In the genomic region with DNA sequence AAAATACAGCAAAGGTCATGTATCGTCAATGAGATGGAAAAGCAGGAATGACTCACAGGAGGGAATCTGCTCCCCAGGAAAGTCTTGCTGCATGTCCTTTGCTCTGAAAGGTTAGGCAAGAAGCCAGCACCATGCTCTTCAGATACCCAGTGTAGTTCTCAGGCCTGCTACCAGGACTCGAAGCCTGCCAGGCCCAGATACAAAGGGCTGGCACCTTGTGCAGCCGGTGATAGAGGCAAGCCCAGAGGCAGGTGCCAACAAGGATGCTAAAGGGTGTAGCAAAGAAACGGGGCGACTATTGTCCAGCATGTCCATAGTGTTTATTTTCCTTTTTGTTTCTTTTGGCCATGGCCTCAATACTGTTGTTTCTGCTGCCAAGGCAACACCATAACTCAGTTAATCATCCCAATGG, we compare ENCODE assay signal across 15 mouse cellular contexts. TPM values are rescaled to one million over a fixed set of nuclear protein-coding genes. Genes with fewer than 3 reads are reported as not detected.
DNase-seq lines count a peak whose midpoint lies in the region; ATAC-seq and TF ChIP-seq lines count a peak whose summit lies in the region.
"Had no signal": no experiment of that assay in that cellular context is flagged by ENCODE, and none has a peak within 500 bp of the region (broad histone marks: within the 10 kb centered on the region; RNA-seq: fewer than 3 reads in every experiment).

No protein-coding gene starts in this region.

- H3K36me3 ChIP-seq in forebrain, embryonic 16.5 days (ENCODE audit: control insufficient read depth, insufficient read depth): no peaks in the 10 kb centered on the region
- H3K36me3 ChIP-seq in forebrain, postnatal 0 days (ENCODE audit: insufficient read depth): no peaks in the 10 kb centered on the region
- H3K36me3 ChIP-seq in midbrain, postnatal 0 days (ENCODE audit: insufficient read depth, low read length): no peaks in the 10 kb centered on the region
- no peaks in the 10 kb centered on the region for H3K36me3 ChIP-seq in midbrain, embryonic 10.5 days
- H3K36me3 ChIP-seq: hindbrain, embryonic 15.5 days; kidney, embryonic 15.5 days had no signal

- no peak overlapping the region for H3K4me2 ChIP-seq in forebrain, embryonic 16.5 days (ENCODE audit: low read length)
- H3K4me2 ChIP-seq in forebrain, postnatal 0 days (ENCODE audit: low read depth): no peak overlapping the region
- no peak overlapping the region for H3K4me2 ChIP-seq in midbrain, postnatal 0 days (ENCODE audit: low read depth, low read length, poor library complexity, severe bottlenecking)
- H3K4me2 ChIP-seq: heart, embryonic 11.5 days; hindbrain, embryonic 15.5 days; kidney, embryonic 15.5 days; liver, embryonic 11.5 days had no signal

- WGBS in forebrain, embryonic 16.5 days: 43% methylated on average over 5 of the region's 5 CpGs
- WGBS in forebrain, postnatal 0 days: 47% methylated on average over 5 of the region's 5 CpGs
- WGBS in midbrain, postnatal 0 days: 61% methylated on average over 5 of the region's 5 CpGs
- WGBS in midbrain, embryonic 10.5 days: 84% methylated on average over 5 of the region's 5 CpGs

- no peak overlapping the region for H3K27ac ChIP-seq in forebrain, embryonic 16.5 days (ENCODE audit: low read length)
- no peak overlapping the region for H3K27ac ChIP-seq in forebrain, postnatal 0 days (ENCODE audit: low read depth, low read length)
- no peak overlapping the region for H3K27ac ChIP-seq in midbrain, postnatal 0 days (ENCODE audit: low read depth, low read length)
- H3K27ac ChIP-seq in midbrain, embryonic 10.5 days (replicated peaks): no peak overlapping the region
- H3K27ac ChIP-seq: hindbrain, embryonic 15.5 days; kidney, embryonic 15.5 days had no signal

- H3K27me3 ChIP-seq in forebrain, embryonic 16.5 days (replicated peaks; ENCODE audit: control insufficient read depth, insufficient read depth, low read length): no peaks in the 10 kb centered on the region
- no peaks in the 10 kb centered on the region for H3K27me3 ChIP-seq in forebrain, postnatal 0 days (ENCODE audit: insufficient read depth, low read length)
- no peaks in the 10 kb centered on the region for H3K27me3 ChIP-seq in midbrain, postnatal 0 days (ENCODE audit: insufficient read depth, low read length)
- H3K27me3 ChIP-seq in midbrain, embryonic 10.5 days (ENCODE audit: low read depth, poor library complexity, severe bottlenecking): peaks cover 4% of the 10 kb centered on the region; the same call in 1 of the 2 replicates
- H3K27me3 ChIP-seq: CH12.LX; hindbrain, embryonic 15.5 days; kidney, embryonic 15.5 days had no signal

- no peak for DNase-seq in forebrain, postnatal 0 days
- peak; percentile 41 for DNase-seq in midbrain, postnatal 0 days (ENCODE audit: low spot score)
- DNase-seq in midbrain, embryonic 10.5 days (ENCODE audit: low spot score): no peak
- DNase-seq in adipocyte (ENCODE audit: low spot score): peak; percentile 60
- no peak for DNase-seq in heart, postnatal 14 days
- DNase-seq: gastrocnemius, postnatal 25 days; right cerebral cortex, postnatal 14 days; thymus, postnatal 36 days had no signal

- intact Hi-C loops in heart, postnatal 14 days (cut with DNase I): no loop called here

- 0 out of 2 replicates have a peak, but pooled peaks have one; percentile 52 for ATAC-seq in forebrain, embryonic 16.5 days
- ATAC-seq in forebrain, postnatal 0 days: no peak
- ATAC-seq in midbrain, postnatal 0 days (ENCODE audit: low FRiP score): no peak
- peak; percentile 86 for ATAC-seq in erythroid progenitor cell, adult 5-6 weeks (replicated peaks; ENCODE audit: low FRiP score, poor library complexity, severe bottlenecking)

- no peak for TF ChIP-seq CTCF in forebrain, postnatal 0 days (IDR thresholded peaks at IDR 0.05; ENCODE audit: low read depth)
- TF ChIP-seq CTCF in midbrain, postnatal 0 days (IDR thresholded peaks at IDR 0.05): no peak

- no peaks in the 10 kb centered on the region for H3K9me3 ChIP-seq in forebrain, embryonic 16.5 days (ENCODE audit: control insufficient read depth, low read length)
- H3K9me3 ChIP-seq in forebrain, postnatal 0 days (ENCODE audit: low read length): no peaks in the 10 kb centered on the region
- no peaks in the 10 kb centered on the region for H3K9me3 ChIP-seq in midbrain, postnatal 0 days (ENCODE audit: low read length)
- H3K9me3 ChIP-seq in midbrain, embryonic 10.5 days (replicated peaks): no peaks in the 10 kb centered on the region
- H3K9me3 ChIP-seq: hindbrain, embryonic 15.5 days; kidney, embryonic 15.5 days had no signal

- no peak overlapping the region for H3K9ac ChIP-seq in forebrain, embryonic 16.5 days (replicated peaks; ENCODE audit: low read depth, low read length)
- H3K9ac ChIP-seq in forebrain, postnatal 0 days: no peak overlapping the region
- no peak overlapping the region for H3K9ac ChIP-seq in midbrain, postnatal 0 days (replicated peaks; ENCODE audit: low read length, poor library complexity, severe bottlenecking)
- H3K9ac ChIP-seq: hindbrain, embryonic 15.5 days; kidney, embryonic 15.5 days had no signal

- H3K4me1 ChIP-seq in forebrain, embryonic 16.5 days (replicated peaks; ENCODE audit: control insufficient read depth, insufficient read depth, low read length): peaks cover 7% of the 10 kb centered on the region; the same call in 1 of the 2 replicates
- no peaks in the 10 kb centered on the region for H3K4me1 ChIP-seq in forebrain, postnatal 0 days (ENCODE audit: insufficient read depth)
- H3K4me1 ChIP-seq in midbrain, postnatal 0 days (ENCODE audit: insufficient read depth, low read length): 0 out of 2 replicates have a peak, but pooled peaks cover 3% of the 10 kb centered on the region
- peaks cover 13% of the 10 kb centered on the region for H3K4me1 ChIP-seq in midbrain, embryonic 10.5 days

- no peak overlapping the region for H3K4me3 ChIP-seq in forebrain, embryonic 16.5 days (replicated peaks; ENCODE audit: low read length)
- no peak overlapping the region for H3K4me3 ChIP-seq in forebrain, postnatal 0 days (ENCODE audit: low read depth, low read length)
- no peak overlapping the region for H3K4me3 ChIP-seq in midbrain, postnatal 0 days (ENCODE audit: low read depth, low read length)
- no peak overlapping the region for H3K4me3 ChIP-seq in midbrain, embryonic 10.5 days
- H3K4me3 ChIP-seq: hindbrain, embryonic 15.5 days; kidney, embryonic 15.5 days had no signal

RNA-seq across cellular contexts. Expression of gene Shc4, which starts 17.4 kb away (rescaled TPM):
- polyA plus RNA-seq in forebrain, embryonic 16.5 days (2015; fragmentation: Nextera tagmentation; extraction: Ambion mirVana): 1.5 and 2.0 TPM in 2 replicates
- total RNA-seq in forebrain, postnatal 0 days (2014; rRNA removed): 4.3 and 6.8 TPM in 2 replicates
- polyA plus RNA-seq in forebrain, postnatal 0 days (2015; fragmentation: Nextera tagmentation; extraction: Ambion mirVana): 0.79 and 2.5 TPM in 2 replicates
- total RNA-seq in midbrain, postnatal 0 days (2014; rRNA removed): 6.7 and 9.1 TPM in 2 replicates
- 2.5 and 2.8 TPM in 2 replicates for polyA plus RNA-seq in midbrain, postnatal 0 days (2015; fragmentation: Nextera tagmentation; extraction: Ambion mirVana)
- polyA plus RNA-seq in midbrain, embryonic 10.5 days (2016; fragmentation: Nextera tagmentation; extraction: Ambion mirVana): 1.3 TPM in 2 replicates
- not detected in 2 replicates for total RNA-seq in erythroid progenitor cell, adult 5-6 weeks (2015; ENCODE audit: low replicate concordance)
- total RNA-seq in erythroid progenitor cell, adult 5-6 weeks (2017; ENCODE audit: low replicate concordance): 0.15 and 3.3 TPM in 2 replicates
- total RNA-seq in heart, postnatal 14 days (2021): under 1 TPM; 0.34 to 0.72 TPM

RNA-seq across cellular contexts. Expression of gene Eid1, which starts 33.6 kb away (rescaled TPM):
- polyA plus RNA-seq in forebrain, embryonic 16.5 days (2015; fragmentation: Nextera tagmentation; extraction: Ambion mirVana): 317 and 327 TPM in 2 replicates
- 575 and 636 TPM in 2 replicates for total RNA-seq in forebrain, postnatal 0 days (2014; rRNA removed)
- polyA plus RNA-seq in forebrain, postnatal 0 days (2015; fragmentation: Nextera tagmentation; extraction: Ambion mirVana): 454 and 459 TPM in 2 replicates
- total RNA-seq in midbrain, postnatal 0 days (2014; rRNA removed): 428 and 544 TPM in 2 replicates
- polyA plus RNA-seq in midbrain, postnatal 0 days (2015; fragmentation: Nextera tagmentation; extraction: Ambion mirVana): 421 and 465 TPM in 2 replicates
- 125 and 148 TPM in 2 replicates for polyA plus RNA-seq in midbrain, embryonic 10.5 days (2016; fragmentation: Nextera tagmentation; extraction: Ambion mirVana)
- total RNA-seq in erythroid progenitor cell, adult 5-6 weeks (2015; ENCODE audit: low replicate concordance): 52.0 and 77.1 TPM in 2 replicates
- total RNA-seq in erythroid progenitor cell, adult 5-6 weeks (2017; ENCODE audit: low replicate concordance): 96.0 and 96.6 TPM in 2 replicates
- total RNA-seq in heart, postnatal 14 days (2021): 10 to 100 TPM; 57.6 to 59.5 TPM

Comparison
In these comparisons a context has a peak if more than half of its experiments do, and no peak if none do; other contexts are left out.
1. ATAC-seq: peak in forebrain, embryonic 16.5 days (single experiment) and erythroid progenitor cell, adult 5-6 weeks (single experiment); none in forebrain, postnatal 0 days (single experiment) and midbrain, postnatal 0 days (single experiment).
2. DNase-seq: peak in midbrain, postnatal 0 days (single experiment) and adipocyte (single experiment); none in forebrain, postnatal 0 days (single experiment), midbrain, embryonic 10.5 days (single experiment) and heart, postnatal 14 days (0 of 2).